Mouse (Mus musculus): ENCODE measurements around the gene Cul9.

Cul9 gene

GRCm38 (mm10) chr17:46453970-46454411 lies 92.2 kb downstream of the Cul9 start:
- intact Hi-C loops (cut with DNase I): no loop called here

GRCm38 (mm10) chr17:46453302-46453948 lies 92.8 kb downstream of the Cul9 start:
- intact Hi-C loops (cut with DNase I): no loop called here

GRCm38 (mm10) chr17:46452683-46453082 lies 93.5 kb downstream of the Cul9 start:
- intact Hi-C loops (cut with DNase I): no loop called here

Small RNA genes within 50 kb of the gene (microRNA-seq; reads per million reads assigned to microRNA genes)
- 0.11 to 0.25 reads per million in 2 experiments for gene Mir6976

Data from adrenal gland (tissue).